Mouse (Mus musculus) CD4-positive, CD25-positive, alpha-beta regulatory T cell, adult 4 months (primary cell): ENCODE data around the gene Hexim1. TPM values are rescaled to one million over a fixed set of nuclear protein-coding genes. Genes with fewer than 3 reads are reported as not detected.

ENCODE experiments used
- ATAC-seq: one replicate; pipeline ENCODE4 v1.8.0; 2017
- polyA plus RNA-seq, 2 experiments: library from polyadenylated mRNA; unstranded; fragments of 100-300 nt; shearing (Covaris generic); gene quantifications; one replicate each; pipeline ENCODE4 v1.2.1; 2017

The Hexim1 gene
- polyA plus RNA-seq: 1 to 10 TPM; 2.6 to 4.3 TPM

- peak; percentile 91 for ATAC-seq
Measured at GRCm38 (mm10) chr11:103116008-103116818, at the start of gene Hexim1. TSS of gene Hexim1 (plus strand) at chr11:103116231.

GRCm38 (mm10) chr11:103067051-103067361 lies 49.0 kb upstream of the Hexim1 start:
- no peak for ATAC-seq

DNA sequence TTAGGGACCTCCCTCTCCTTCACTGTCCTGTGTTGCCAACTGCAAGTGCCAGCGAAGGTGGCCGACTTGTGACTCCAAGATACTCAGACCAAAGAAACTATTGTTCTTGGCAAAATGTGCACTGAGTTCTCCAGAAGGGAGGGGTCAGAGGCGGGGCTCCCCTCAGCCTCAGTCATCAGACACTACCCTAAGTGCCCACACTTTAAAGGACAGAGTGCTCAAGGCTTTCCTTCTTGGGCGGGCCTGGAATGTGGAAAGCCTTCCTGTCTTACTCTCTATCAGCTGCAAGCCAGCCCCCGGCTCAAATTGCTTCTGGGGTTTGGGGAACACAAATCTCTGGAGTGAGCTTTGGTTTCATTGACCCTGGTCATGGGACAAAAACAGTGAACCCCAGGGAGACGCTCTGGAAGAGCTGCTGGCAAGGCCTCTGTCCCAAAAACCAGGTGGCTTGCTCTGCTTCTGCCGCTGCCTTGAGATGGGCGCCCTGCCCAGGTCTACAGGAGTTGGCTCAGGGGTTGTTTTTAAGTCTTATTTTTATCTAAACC lies 48.5 kb upstream of the Hexim1 start:
- no peak for ATAC-seq

DNA sequence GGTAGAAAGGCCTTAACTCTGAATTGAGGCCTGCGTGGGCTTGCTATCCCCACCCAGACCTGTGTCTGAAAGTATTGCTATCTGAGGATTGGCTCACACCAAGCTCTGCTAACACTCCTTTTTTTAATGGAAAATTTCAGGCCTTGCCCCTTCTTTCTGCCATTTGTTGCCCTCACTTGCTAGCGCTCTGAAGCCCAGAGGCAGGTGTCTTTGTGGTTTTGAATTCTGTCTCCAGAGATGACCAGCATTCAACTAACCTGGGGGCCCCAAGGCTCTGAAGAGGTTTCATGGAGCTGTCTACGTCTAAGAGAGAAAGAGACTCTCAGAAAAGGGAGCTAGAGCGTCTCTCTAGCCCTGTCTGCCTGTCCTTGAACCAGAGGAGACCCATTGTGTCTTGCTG lies 47.8 kb upstream of the Hexim1 start:
- ATAC-seq: no peak

DNA sequence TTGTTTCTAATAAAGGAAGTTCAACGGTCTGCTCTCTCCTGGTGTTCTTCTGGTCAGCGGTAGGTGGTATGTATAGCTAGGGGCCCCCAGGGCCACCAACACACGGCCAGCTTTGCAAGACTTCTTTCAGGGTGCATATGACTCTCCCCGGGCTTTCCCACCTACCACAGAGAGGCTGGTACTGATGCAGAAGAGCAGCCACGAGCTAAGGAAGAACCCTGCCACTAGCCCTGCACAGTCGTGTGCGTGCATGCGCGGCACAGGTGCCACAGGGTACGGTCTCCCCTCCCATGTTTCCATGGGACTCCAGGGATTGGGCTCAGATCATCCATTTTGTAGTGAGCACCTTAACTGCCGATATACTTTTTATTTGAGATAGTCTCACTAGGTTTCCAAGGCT lies 47.1 kb upstream of the Hexim1 start:
- no peak for ATAC-seq

- no peak for ATAC-seq
Measured at GRCm38 (mm10) chr11:103069731-103070130, 46.3 kb upstream of the Hexim1 start.

DNA sequence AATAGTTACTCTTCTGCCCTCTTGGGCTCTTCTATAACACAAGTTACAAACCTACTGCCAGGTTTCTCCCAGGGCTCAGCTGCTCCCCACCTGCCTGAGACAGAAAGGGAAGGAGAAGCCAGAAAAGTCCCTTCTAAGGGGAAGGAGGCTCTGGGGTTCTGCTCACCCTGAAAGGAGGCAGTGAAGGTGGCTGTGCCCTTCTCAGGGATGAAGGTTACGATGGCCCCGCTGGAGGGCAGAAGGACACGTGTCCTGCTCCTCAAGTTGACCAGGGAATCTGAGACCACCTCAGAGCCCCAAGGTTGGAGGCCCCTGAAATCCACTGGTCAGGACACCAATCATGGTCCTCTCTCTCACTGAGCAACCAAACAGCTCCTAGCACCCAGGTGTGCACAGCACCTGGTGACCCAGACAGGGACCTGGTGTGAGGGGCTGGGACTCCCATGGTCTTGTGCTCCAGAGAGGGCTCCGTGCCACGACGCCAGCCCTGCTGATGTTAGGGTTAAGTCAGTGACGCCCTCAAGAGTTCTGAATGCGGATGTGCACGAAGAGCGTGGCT lies 45.6 kb upstream of the Hexim1 start:
- ATAC-seq: no peak

DNA sequence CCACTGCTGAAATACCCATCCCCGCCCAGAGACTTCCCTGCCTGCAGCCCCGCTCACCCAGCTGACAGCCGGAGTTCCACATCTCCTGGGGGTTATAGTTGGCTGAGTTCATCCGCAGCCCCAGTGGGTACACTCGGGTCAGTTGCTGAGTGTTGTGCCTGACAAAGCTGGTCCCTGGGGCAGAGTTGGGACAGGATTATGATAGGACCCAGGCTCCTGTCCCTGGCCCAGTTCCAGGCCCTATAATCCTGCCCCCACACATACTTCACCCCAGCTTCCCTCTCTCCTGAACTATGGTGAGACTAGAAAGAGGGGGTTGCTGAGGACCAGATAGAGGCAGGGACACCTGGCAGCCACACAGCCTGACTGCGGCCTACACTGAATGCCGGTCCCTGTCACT lies 42.4 kb upstream of the Hexim1 start:
- ATAC-seq: no peak

DNA sequence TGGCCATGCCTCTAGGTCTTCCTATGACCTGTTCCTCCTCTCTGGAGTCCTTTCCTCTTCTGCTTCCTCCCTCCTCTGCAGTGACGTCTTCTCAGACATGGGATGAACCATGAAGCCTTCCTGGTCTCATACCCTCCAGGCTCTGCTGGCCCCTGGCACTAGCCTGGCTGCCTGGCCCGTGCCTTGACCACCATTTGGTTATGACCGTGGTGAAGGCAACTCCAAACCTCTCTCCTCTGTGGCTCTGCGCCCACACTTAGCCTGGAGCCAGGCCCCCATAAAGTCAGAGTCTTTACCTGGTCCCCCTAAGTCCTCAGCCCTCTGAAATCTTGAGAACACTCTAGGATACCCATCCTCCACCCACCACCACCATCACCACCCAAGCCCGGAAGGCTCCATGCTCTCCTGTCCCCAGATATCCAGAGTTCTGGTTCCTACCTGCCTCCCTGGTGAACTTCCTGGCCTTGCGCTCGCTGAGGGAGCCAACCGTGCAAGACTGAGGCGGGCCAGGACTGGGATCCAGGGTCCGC lies 41.8 kb upstream of the Hexim1 start:
- no peak for ATAC-seq

- no peak for ATAC-seq
Measured at GRCm38 (mm10) chr11:103074796-103075323, 41.2 kb upstream of the Hexim1 start.

- ATAC-seq: no peak
Measured at GRCm38 (mm10) chr11:103076010-103076409, 40.0 kb upstream of the Hexim1 start.

- ATAC-seq: no peak
Measured at GRCm38 (mm10) chr11:103076581-103076980, 39.5 kb upstream of the Hexim1 start.

DNA sequence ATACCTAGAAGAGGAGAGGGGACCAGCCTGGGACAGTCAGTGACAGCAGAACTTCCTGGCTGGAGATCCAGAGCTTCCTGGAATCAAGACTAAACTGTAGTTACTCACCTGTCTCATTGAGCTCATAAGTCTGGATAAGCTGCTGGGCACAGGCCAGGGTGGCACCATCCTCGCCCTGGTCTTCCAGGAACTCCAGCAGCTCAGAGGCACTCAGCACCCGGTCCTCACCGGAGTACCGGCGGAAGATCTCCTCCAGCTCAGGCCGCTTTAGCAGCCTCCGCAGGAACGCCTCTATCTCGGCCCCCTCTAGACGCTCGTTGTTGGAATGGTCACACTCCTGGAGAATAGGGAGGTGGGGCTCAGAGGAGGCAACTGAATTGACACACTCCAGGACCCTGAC lies 37.9 kb upstream of the Hexim1 start:
- no peak for ATAC-seq

- no peak for ATAC-seq
Measured at GRCm38 (mm10) chr11:103080323-103081091, 35.5 kb upstream of the Hexim1 start.

- no peak for ATAC-seq
Measured at GRCm38 (mm10) chr11:103081631-103082030, 34.4 kb upstream of the Hexim1 start.

DNA sequence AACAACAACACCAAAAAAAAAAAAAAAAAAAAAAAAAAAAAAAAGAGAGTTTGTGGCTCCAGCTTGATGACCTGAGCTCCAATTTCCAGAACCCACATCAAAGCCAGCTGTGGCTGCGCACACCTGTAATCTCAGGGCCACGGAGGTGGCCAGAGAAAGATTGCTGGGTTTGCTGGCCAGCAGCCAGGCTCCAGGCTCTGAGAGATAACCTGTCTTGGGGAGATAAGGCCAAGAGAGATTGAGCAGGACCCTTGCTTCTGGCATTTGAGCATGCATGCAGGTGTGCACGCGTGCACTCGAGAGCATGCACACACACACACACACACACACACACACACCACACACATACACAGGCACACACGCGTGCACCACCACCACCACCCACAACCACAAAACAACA lies 22.7 kb upstream of the Hexim1 start:
- ATAC-seq: no peak

GRCm38 (mm10) chr11:103093862-103094833 lies 21.9 kb upstream of the Hexim1 start:
- ATAC-seq: no peak

DNA sequence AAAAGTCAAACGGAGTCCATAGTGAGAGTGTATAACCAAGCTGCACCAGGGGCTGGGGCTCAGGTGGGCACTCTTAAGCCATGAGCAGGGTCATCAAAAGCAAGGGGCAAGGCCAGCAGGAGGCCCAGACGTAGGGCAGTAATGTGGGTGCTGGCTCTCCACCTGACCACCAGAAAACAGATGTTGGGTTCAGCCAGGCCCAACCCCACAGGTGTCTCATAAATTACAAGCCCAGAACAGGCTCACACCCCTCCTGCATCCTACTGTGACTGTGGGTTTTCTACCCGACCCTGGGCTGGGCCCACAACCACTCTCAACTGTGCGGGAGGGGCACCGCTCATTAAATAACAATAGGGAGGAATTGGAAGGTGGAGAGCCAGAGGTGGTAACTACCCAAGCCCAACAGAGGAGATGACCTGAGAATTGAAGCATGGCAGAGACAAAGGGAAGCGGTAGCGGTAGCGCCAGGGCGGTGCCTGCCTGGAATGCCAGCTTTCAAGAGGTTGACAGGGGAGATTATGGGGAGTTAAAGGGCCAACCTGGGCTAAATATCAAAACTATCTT lies 20.8 kb upstream of the Hexim1 start:
- ATAC-seq: no peak

DNA sequence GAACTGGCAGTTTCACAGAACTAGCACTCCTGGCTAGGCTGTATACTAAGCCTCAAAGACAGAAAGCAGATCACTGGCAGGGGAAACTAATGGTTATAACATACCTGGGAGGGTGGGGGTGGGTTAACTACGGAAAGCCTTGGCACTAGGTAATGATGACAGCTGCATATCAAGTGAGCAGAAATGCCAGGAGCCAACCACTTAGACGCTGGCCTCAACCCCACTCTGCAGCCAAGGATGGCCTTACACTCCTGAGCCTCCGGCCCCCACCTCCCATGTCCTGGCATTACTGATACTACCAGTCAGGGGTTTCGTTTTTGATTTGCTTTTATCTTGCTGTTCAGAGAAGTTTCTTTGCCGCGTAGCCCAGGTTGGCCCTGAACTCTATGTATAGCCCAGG lies 20.2 kb upstream of the Hexim1 start:
- ATAC-seq: no peak

DNA sequence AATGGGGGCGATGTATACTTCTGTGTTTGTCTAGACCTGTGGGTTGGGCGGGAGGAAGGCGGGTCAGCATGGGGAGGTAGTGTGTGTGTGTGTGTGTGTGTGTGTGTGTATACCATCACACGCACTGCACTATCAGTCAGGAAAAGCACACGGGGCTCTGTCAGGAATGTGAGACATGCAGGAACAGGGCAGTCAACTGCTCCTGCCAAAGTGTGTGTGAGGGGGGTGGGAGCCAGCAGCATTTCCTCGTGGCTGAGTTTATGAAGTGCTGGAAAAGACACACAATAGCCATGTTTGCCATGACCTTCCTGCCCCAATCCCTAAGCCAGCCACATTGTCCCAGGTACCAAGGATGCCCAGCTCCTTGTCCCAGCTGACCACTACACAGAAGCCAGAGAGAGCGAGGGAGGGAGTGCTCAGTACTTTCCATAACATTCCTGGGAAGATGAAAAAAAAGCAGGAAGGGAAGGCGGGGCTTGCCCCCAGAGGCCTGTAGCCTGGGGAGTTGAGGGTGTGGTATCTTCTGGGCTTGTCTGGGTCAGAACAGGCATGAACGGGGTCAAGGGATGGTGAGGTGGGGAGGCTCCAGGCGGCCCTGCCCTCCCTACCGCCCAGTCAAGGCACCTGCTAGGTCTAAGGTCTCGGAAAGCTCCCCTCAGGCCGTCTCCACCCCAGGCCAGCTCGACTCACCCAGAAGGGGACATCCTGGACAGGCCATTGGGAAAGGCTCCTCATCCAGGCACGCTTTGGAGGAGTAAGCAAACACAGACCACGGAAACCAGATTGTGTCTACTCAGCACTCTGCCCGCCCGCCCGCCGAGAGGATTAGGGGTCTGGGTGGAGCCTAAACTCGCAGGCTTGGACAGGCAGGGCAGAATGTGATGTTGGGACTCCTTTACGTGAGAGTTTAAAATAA lies 18.8 kb upstream of the Hexim1 start:
- no peak for ATAC-seq
